ENCODE assay signal across 8 mouse cellular contexts in the genomic region with DNA sequence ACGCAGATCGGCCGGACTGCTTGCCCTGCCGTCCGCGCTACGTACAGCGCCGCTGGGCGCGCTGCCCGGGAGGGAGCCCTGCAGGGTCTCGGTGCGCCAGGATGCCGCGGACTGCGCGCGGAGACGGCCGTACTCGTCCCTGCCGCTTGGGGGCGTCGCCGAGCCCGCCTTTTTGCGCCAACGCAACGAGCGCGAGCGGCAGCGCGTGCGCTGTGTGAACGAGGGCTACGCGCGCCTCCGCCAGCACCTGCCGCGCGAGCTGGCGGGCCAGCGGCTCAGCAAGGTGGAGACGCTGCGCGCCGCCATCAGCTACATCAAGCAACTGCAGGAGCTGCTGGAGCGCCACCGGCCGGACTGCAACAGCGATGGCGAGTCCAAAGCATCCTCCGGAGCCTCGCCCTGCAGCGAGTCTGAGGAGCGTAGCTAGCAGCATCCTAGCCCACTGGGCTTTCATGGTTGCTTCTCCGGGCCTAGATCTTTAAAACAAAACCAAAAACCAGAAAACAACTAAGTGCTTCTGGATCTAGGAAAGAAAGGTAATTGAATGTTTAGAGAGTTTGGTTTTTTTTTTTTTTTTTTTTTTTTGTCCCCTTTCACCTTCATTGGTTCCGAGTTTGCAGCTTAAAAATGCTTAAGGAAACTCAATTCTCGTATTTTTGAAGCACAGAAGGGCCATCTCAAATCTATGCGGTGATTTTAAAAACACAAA. TPM values are rescaled to one million over a fixed set of nuclear protein-coding genes. Genes with fewer than 3 reads are reported as not detected.
DNase-seq lines count a peak whose midpoint lies in the region; ATAC-seq and TF ChIP-seq lines count a peak whose summit lies in the region.

No protein-coding gene starts in this region.

- whole genome bisulfite sequencing in embryonic facial prominence, embryonic 13.5 days, result 1% methylated on average over 63 of the region's 63 CpGs
- under 1% methylated on average over 63 of the region's 63 CpGs for WGBS in liver, postnatal 0 days (ENCODE audit: insufficient replicate concordance)
- 1% methylated on average over 63 of the region's 63 CpGs for WGBS in neural tube, embryonic 15.5 days

- H3K27ac ChIP-seq in embryonic facial prominence, embryonic 13.5 days, result no peak overlapping the region; the same call in 1 of the 2 replicates
- no peak overlapping the region for H3K27ac ChIP-seq in liver, postnatal 0 days (ENCODE audit: low read depth)
- H3K27ac ChIP-seq in neural tube, embryonic 15.5 days (replicated peaks), result no peak overlapping the region

- peak; percentile 40 for TF ChIP-seq CTCF in liver, postnatal 0 days (IDR thresholded peaks at IDR 0.05; ENCODE audit: low read depth)

- H3K27me3 ChIP-seq in embryonic facial prominence, embryonic 13.5 days, result peaks cover 44% of the 10 kb centered on the region
- H3K27me3 ChIP-seq in liver, postnatal 0 days (ENCODE audit: insufficient read depth, low read length), result peaks cover 26% of the 10 kb centered on the region
- H3K27me3 ChIP-seq in neural tube, embryonic 15.5 days (replicated peaks), result 0 out of 2 replicates have a peak, but pooled peaks cover 4% of the 10 kb centered on the region

- peak overlapping the region; percentile 99 for H3K4me2 ChIP-seq in embryonic facial prominence, embryonic 13.5 days
- H3K4me2 ChIP-seq in liver, postnatal 0 days (ENCODE audit: low read depth, low read length), result peak overlapping the region; percentile 75
- H3K4me2 ChIP-seq in neural tube, embryonic 15.5 days, result peak overlapping the region; percentile 91

- intact Hi-C loops in heart, postnatal 36 days (cut with DNase I), result no loop called here

- no peaks in the 10 kb centered on the region for H3K9me3 ChIP-seq in embryonic facial prominence, embryonic 13.5 days
- no peaks in the 10 kb centered on the region for H3K9me3 ChIP-seq in liver, postnatal 0 days (ENCODE audit: low read length)
- no peaks in the 10 kb centered on the region for H3K9me3 ChIP-seq in neural tube, embryonic 15.5 days (replicated peaks)

- H3K4me3 ChIP-seq in embryonic facial prominence, embryonic 13.5 days, result peak overlapping the region; percentile 58
- H3K4me3 ChIP-seq in liver, postnatal 0 days (ENCODE audit: low read depth, low read length), result peak overlapping the region; percentile 50
- peak overlapping the region; percentile 46 for H3K4me3 ChIP-seq in neural tube, embryonic 15.5 days (replicated peaks)

- no peak for TF ChIP-seq EP300 in liver, postnatal 0 days (IDR thresholded peaks at IDR 0.05; ENCODE audit: low read depth)

- peaks cover 14% of the 10 kb centered on the region for H3K4me1 ChIP-seq in embryonic facial prominence, embryonic 13.5 days
- H3K4me1 ChIP-seq in liver, postnatal 0 days (ENCODE audit: insufficient read depth), result 0 out of 2 replicates have a peak, but pooled peaks cover 4% of the 10 kb centered on the region
- H3K4me1 ChIP-seq in neural tube, embryonic 15.5 days, result peaks cover 19% of the 10 kb centered on the region

- H3K9ac ChIP-seq in embryonic facial prominence, embryonic 13.5 days, result peak overlapping the region; percentile 61
- no peak overlapping the region for H3K9ac ChIP-seq in liver, postnatal 0 days (replicated peaks)
- H3K9ac ChIP-seq in neural tube, embryonic 15.5 days (replicated peaks), result peak overlapping the region; percentile 45

- 0 out of 2 replicates have a peak, but pooled peaks have one; percentile 10 for ATAC-seq in embryonic facial prominence, embryonic 13.5 days (ENCODE audit: insufficient number of reproducible peaks, insufficient read depth, low FRiP score, low TSS enrichment, low read depth)
- peak; percentile 50; the same call in 1 of the 2 replicates for ATAC-seq in liver, postnatal 0 days
- ATAC-seq in neural tube, embryonic 15.5 days (ENCODE audit: low FRiP score), result peak; percentile 91

- H3K36me3 ChIP-seq in embryonic facial prominence, embryonic 13.5 days, result no peaks in the 10 kb centered on the region
- no peaks in the 10 kb centered on the region for H3K36me3 ChIP-seq in liver, postnatal 0 days (replicated peaks; ENCODE audit: insufficient read depth, low read length)
- no peaks in the 10 kb centered on the region for H3K36me3 ChIP-seq in neural tube, embryonic 15.5 days

- peak; percentile 95 for DNase-seq in A20 (ENCODE audit: low read depth, low spot score)
- peak; percentile 63 to 72 for DNase-seq in adrenal gland, postnatal 36 days
- peak; percentile 35 to 41 for DNase-seq in heart, postnatal 36 days
- DNase-seq in layer of hippocampus, adult 18-20 months (ENCODE audit: low spot score in 2 of 2), result peak; percentile 76 to 81
- DNase-seq in liver, postnatal 0 days, result peak; percentile 50
- peak; percentile 78 for DNase-seq in testis, postnatal 10 days (ENCODE audit: low spot score)

RNA-seq across cellular contexts. Expression of gene Ascl4, which starts 1.2 kb away (rescaled TPM):
- total RNA-seq in adrenal gland, postnatal 36 days (2021), result not detected
- polyA plus RNA-seq in embryonic facial prominence, embryonic 13.5 days (2015; fragmentation: Nextera tagmentation; extraction: Ambion mirVana), result 1.5 and 2.1 TPM in 2 replicates
- not detected for total RNA-seq in heart, postnatal 36 days (2021)
- under 1 TPM; 0.58 to 0.89 TPM for total RNA-seq in layer of hippocampus, adult 18-20 months (2021)
- polyA plus RNA-seq in liver, postnatal 0 days (2015; fragmentation: Nextera tagmentation; extraction: Ambion mirVana), result not detected in 2 replicates
- 0.12 and 0.37 TPM in 2 replicates for polyA plus RNA-seq in neural tube, embryonic 15.5 days (2015; fragmentation: Nextera tagmentation; extraction: Ambion mirVana)

RNA-seq across cellular contexts. Expression of gene Prdm4, which starts 11.7 kb away (rescaled TPM):
- total RNA-seq in adrenal gland, postnatal 36 days (2021), result 10 to 100 TPM; 14.6 to 16.2 TPM
- 19.5 and 20.8 TPM in 2 replicates for polyA plus RNA-seq in embryonic facial prominence, embryonic 13.5 days (2015; fragmentation: Nextera tagmentation; extraction: Ambion mirVana)
- 10 to 100 TPM; 10.2 to 12.8 TPM for total RNA-seq in heart, postnatal 36 days (2021)
- 10 to 100 TPM; 27.1 to 28.0 TPM for total RNA-seq in layer of hippocampus, adult 18-20 months (2021)
- 2.8 and 2.9 TPM in 2 replicates for polyA plus RNA-seq in liver, postnatal 0 days (2015; fragmentation: Nextera tagmentation; extraction: Ambion mirVana)
- polyA plus RNA-seq in neural tube, embryonic 15.5 days (2015; fragmentation: Nextera tagmentation; extraction: Ambion mirVana), result 18.8 and 19.4 TPM in 2 replicates

RNA-seq across cellular contexts. Expression of gene Rtcb, which starts 29.0 kb away (rescaled TPM):
- 100 to 1,000 TPM; 122 to 125 TPM for total RNA-seq in adrenal gland, postnatal 36 days (2021)
- polyA plus RNA-seq in embryonic facial prominence, embryonic 13.5 days (2015; fragmentation: Nextera tagmentation; extraction: Ambion mirVana), result 194 and 204 TPM in 2 replicates
- 10 to 100 TPM; 76.8 to 82.1 TPM for total RNA-seq in heart, postnatal 36 days (2021)
- 100 to 1,000 TPM; 120 to 123 TPM for total RNA-seq in layer of hippocampus, adult 18-20 months (2021)
- 50.0 and 51.9 TPM in 2 replicates for polyA plus RNA-seq in liver, postnatal 0 days (2015; fragmentation: Nextera tagmentation; extraction: Ambion mirVana)
- 164 and 170 TPM in 2 replicates for polyA plus RNA-seq in neural tube, embryonic 15.5 days (2015; fragmentation: Nextera tagmentation; extraction: Ambion mirVana)

Comparison
In these comparisons a context has a peak if more than half of its experiments do, and no peak if none do; other contexts are left out.
1. DNase-seq: peak in every context shown above with its lines; median percentile 95 in A20; 78 in layer of hippocampus, adult 18-20 months; 78 in testis, postnatal 10 days; 68 in adrenal gland, postnatal 36 days; 50 in liver, postnatal 0 days; 38 in heart, postnatal 36 days.
2. ATAC-seq: peak in every context shown above with its lines; median percentile 91 in neural tube, embryonic 15.5 days; 50 in liver, postnatal 0 days; 10 in embryonic facial prominence, embryonic 13.5 days.